27 mouse cellular contexts compared by ENCODE assay signal in genomic region chr13:35460051-35460450, GRCm38 (mm10).
"Had no signal": no experiment of that assay in that cellular context is flagged by ENCODE, and none has a peak within 500 bp of the region (broad histone marks: within the 10 kb centered on the region; RNA-seq: fewer than 3 reads in every experiment).

No protein-coding gene starts in this region.

- H3K9ac ChIP-seq: embryonic facial prominence, embryonic 12.5 days; embryonic facial prominence, embryonic 13.5 days; embryonic facial prominence, embryonic 15.5 days; forebrain, embryonic 12.5 days; forebrain, embryonic 13.5 days; forebrain, embryonic 15.5 days; forebrain, postnatal 0 days had no signal

- H3K27ac ChIP-seq: embryonic facial prominence, embryonic 10.5 days; embryonic facial prominence, embryonic 12.5 days; embryonic facial prominence, embryonic 13.5 days; embryonic facial prominence, embryonic 15.5 days; forebrain, embryonic 10.5 days; forebrain, embryonic 12.5 days; forebrain, embryonic 13.5 days; forebrain, embryonic 15.5 days; gastrocnemius, adult 2 months; heart, adult 2 months; heart, embryonic 10.5 days had no signal

- H3K4me2 ChIP-seq: embryonic facial prominence, embryonic 12.5 days; embryonic facial prominence, embryonic 13.5 days; embryonic facial prominence, embryonic 15.5 days; forebrain, embryonic 12.5 days; forebrain, embryonic 13.5 days; forebrain, embryonic 15.5 days had no signal

- H3K9me3 ChIP-seq: embryonic facial prominence, embryonic 10.5 days; embryonic facial prominence, embryonic 12.5 days; embryonic facial prominence, embryonic 13.5 days; embryonic facial prominence, embryonic 15.5 days; forebrain, embryonic 10.5 days; forebrain, embryonic 12.5 days; forebrain, embryonic 13.5 days; forebrain, embryonic 15.5 days; heart, embryonic 10.5 days had no signal

- ATAC-seq: forebrain, embryonic 13.5 days; forebrain, embryonic 14.5 days; forebrain, embryonic 15.5 days; forebrain, embryonic 16.5 days; forebrain, postnatal 0 days had no signal

- H3K36me3 ChIP-seq: embryonic facial prominence, embryonic 10.5 days; embryonic facial prominence, embryonic 12.5 days; embryonic facial prominence, embryonic 13.5 days; embryonic facial prominence, embryonic 15.5 days; forebrain, embryonic 10.5 days; forebrain, embryonic 12.5 days; forebrain, embryonic 15.5 days; heart, embryonic 10.5 days had no signal

- H3K4me1 ChIP-seq: embryonic facial prominence, embryonic 10.5 days; embryonic facial prominence, embryonic 12.5 days; embryonic facial prominence, embryonic 13.5 days; embryonic facial prominence, embryonic 15.5 days; forebrain, embryonic 10.5 days; forebrain, embryonic 12.5 days; forebrain, embryonic 13.5 days; forebrain, embryonic 15.5 days; heart, embryonic 10.5 days had no signal

- H3K27me3 ChIP-seq: embryonic facial prominence, embryonic 12.5 days; embryonic facial prominence, embryonic 13.5 days; embryonic facial prominence, embryonic 15.5 days; forebrain, embryonic 12.5 days; forebrain, embryonic 13.5 days; forebrain, embryonic 15.5 days had no signal

- H3K4me3 ChIP-seq: embryonic facial prominence, embryonic 10.5 days; embryonic facial prominence, embryonic 12.5 days; embryonic facial prominence, embryonic 13.5 days; embryonic facial prominence, embryonic 15.5 days; erythroblast, embryonic 14.5 days; forebrain, embryonic 10.5 days; forebrain, embryonic 12.5 days; forebrain, embryonic 13.5 days; forebrain, embryonic 15.5 days; gastrocnemius, adult 2 months; heart, adult 2 months; heart, embryonic 10.5 days had no signal

- DNase-seq: cerebellum, adult 9-11 months; cerebellum, postnatal 10 days; cerebellum, postnatal 14 days; cerebellum, postnatal 25 days; cerebellum, postnatal 36 days; embryo, embryonic 11 days; forebrain, postnatal 0 days; gastrocnemius, adult 2 months; gastrocnemius, postnatal 10 days; gastrocnemius, postnatal 14 days; gastrocnemius, postnatal 25 days; gastrocnemius, postnatal 36 days; heart, adult 11 months; heart, adult 18-20 months; heart, adult 2 months had no signal
